Mouse (Mus musculus) hindbrain, embryonic 13.5 days (tissue): Measurements from ENCODE around the gene Ppp1r36. TPM values are rescaled to one million over a fixed set of nuclear protein-coding genes. Genes with fewer than 3 reads are reported as not detected.

Experiments
- ATAC-seq: fragments of 200-750 bp; cut with Nextera tagmentation; 2 replicates; pipeline ENCODE4 v1.8.0; 2017; ENCODE audit warnings: moderate TSS enrichment; ENCODE audit not compliant: low FRiP score
- H3K27ac ChIP-seq: fragments of 300-500 bp; sonication (generic); 2 replicates; pipeline ENCODE4 v1.5.1; 2015; ENCODE audit warnings: inconsistent platforms, mild to moderate bottlenecking, moderate library complexity
- H3K27me3 ChIP-seq: fragments of 300-500 bp; sonication (generic); 2 replicates; pipeline ENCODE4 v1.6.1; 2015; ENCODE audit warnings: mild to moderate bottlenecking, inconsistent platforms
- H3K36me3 ChIP-seq: fragments of 300-500 bp; sonication (generic); 2 replicates; pipeline ENCODE4 v1.6.1; 2015; ENCODE audit warnings: mild to moderate bottlenecking, inconsistent platforms
- H3K4me1 ChIP-seq: fragments of 300-500 bp; sonication (generic); replicated peaks from 2 replicates; pipeline ENCODE4 v1.6.1; 2015; ENCODE audit warnings: inconsistent platforms
- H3K4me2 ChIP-seq: fragments of 300-500 bp; sonication (generic); 2 replicates; pipeline ENCODE4 v1.6.1; 2015; ENCODE audit warnings: inconsistent platforms, mild to moderate bottlenecking, moderate library complexity
- H3K4me3 ChIP-seq: fragments of 300-500 bp; sonication (generic); 2 replicates; pipeline ENCODE4 v1.5.1; 2015; ENCODE audit warnings: mild to moderate bottlenecking, inconsistent platforms
- H3K9ac ChIP-seq: fragments of 300-500 bp; sonication (generic); 2 replicates; pipeline ENCODE4 v1.6.1; 2015; ENCODE audit warnings: mild to moderate bottlenecking, inconsistent platforms
- H3K9me3 ChIP-seq: fragments of 300-500 bp; sonication (generic); 2 replicates; pipeline ENCODE4 v1.6.1; 2016; ENCODE audit warnings: inconsistent platforms
- WGBS: fragments of 180-500 bp; shearing (Covaris S2); methylation state at CpG from one replicate; pipeline ENCODE4 v1.1.7; 2015; 5-methylcytosine and 5-hydroxymethylcytosine counted together
- polyA plus RNA-seq: library from polyadenylated mRNA; unstranded; fragments of >200 nt; fragmentation: Nextera tagmentation; extraction: Ambion mirVana; gene quantifications from 2 replicates; pipeline ENCODE4 v1.2.1, GENCODE M21; 2015

Ppp1r36 gene
- polyA plus RNA-seq, 1 experiment from 2014 or later: 2.2 TPM

- Histone ChIP-seq H3K9me3 (no peaks in the 10 kb centered on the region), H3K4me1 (peaks cover 14% of the 10 kb centered on the region), H3K36me3 (no peaks in the 10 kb centered on the region), H3K27ac (no peak overlapping the region), H3K27me3 (no peaks in the 10 kb centered on the region), H3K9ac (no peak overlapping the region), H3K4me3 (no peak overlapping the region), H3K4me2 (no peak overlapping the region)
- no peak for ATAC-seq
- WGBS: 35% methylated on average over 7 of the region's 7 CpGs
Observed at GRCm38 (mm10) chr12:76376649-76377048, 40.7 kb upstream of the Ppp1r36 start.

GRCm38 (mm10) chr12:76377059-76377458 is 40.3 kb upstream of the Ppp1r36 start:
- H3K4me1 ChIP-seq: peaks cover 9% of the 10 kb centered on the region
- H3K9ac ChIP-seq: no peak overlapping the region
- no peaks in the 10 kb centered on the region for H3K27me3 ChIP-seq
- ATAC-seq: no peak
- H3K36me3 ChIP-seq: no peaks in the 10 kb centered on the region
- no peak overlapping the region for H3K4me3 ChIP-seq
- no peak overlapping the region for H3K27ac ChIP-seq
- H3K9me3 ChIP-seq: no peaks in the 10 kb centered on the region
- 93% methylated on average over 6 of the region's 6 CpGs for WGBS
- H3K4me2 ChIP-seq: no peak overlapping the region

- H3K9ac ChIP-seq: no peak overlapping the region
- no peaks in the 10 kb centered on the region for H3K27me3 ChIP-seq
- WGBS: 94% methylated on average over 3 of the region's 3 CpGs
- H3K36me3 ChIP-seq: no peaks in the 10 kb centered on the region
- H3K27ac ChIP-seq: no peak overlapping the region
- H3K4me2 ChIP-seq: no peak overlapping the region
- H3K9me3 ChIP-seq: no peaks in the 10 kb centered on the region
- H3K4me1 ChIP-seq: peaks cover 3% of the 10 kb centered on the region; the same call in 1 of the 2 replicates
- H3K4me3 ChIP-seq: no peak overlapping the region
- no peak for ATAC-seq
Observed at GRCm38 (mm10) chr12:76377726-76378125, 39.6 kb upstream of the Ppp1r36 start.

- ATAC-seq: no peak
- Histone ChIP-seq H3K27me3 (no peaks in the 10 kb centered on the region), H3K4me3 (no peak overlapping the region), H3K4me2 (no peak overlapping the region), H3K27ac (no peak overlapping the region), H3K4me1 (no peaks in the 10 kb centered on the region), H3K36me3 (no peaks in the 10 kb centered on the region), H3K9ac (no peak overlapping the region), H3K9me3 (no peaks in the 10 kb centered on the region)
- 90% methylated on average over 5 of the region's 5 CpGs for WGBS
Observed at GRCm38 (mm10) chr12:76378556-76378955, 38.8 kb upstream of the Ppp1r36 start.

GRCm38 (mm10) chr12:76380151-76380550 is 37.2 kb upstream of the Ppp1r36 start:
- 92% methylated on average over 7 of the region's 7 CpGs for WGBS
- Histone ChIP-seq H3K36me3 (peaks cover 1% of the 10 kb centered on the region; the same call in 1 of the 2 replicates), H3K4me3 (no peak overlapping the region), H3K4me1 (no peaks in the 10 kb centered on the region), H3K9ac (no peak overlapping the region), H3K27ac (no peak overlapping the region), H3K4me2 (no peak overlapping the region), H3K9me3 (no peaks in the 10 kb centered on the region), H3K27me3 (no peaks in the 10 kb centered on the region)
- ATAC-seq: no peak

- Histone ChIP-seq H3K36me3 (peaks cover 21% of the 10 kb centered on the region), H3K4me2 (no peak overlapping the region), H3K27ac (no peak overlapping the region), H3K27me3 (no peaks in the 10 kb centered on the region), H3K9me3 (no peaks in the 10 kb centered on the region), H3K4me3 (no peak overlapping the region), H3K4me1 (no peaks in the 10 kb centered on the region), H3K9ac (no peak overlapping the region)
- no peak for ATAC-seq
- 96% methylated on average over 8 of the region's 8 CpGs for WGBS
Observed at GRCm38 (mm10) chr12:76385342-76385741, 32.0 kb upstream of the Ppp1r36 start.

GRCm38 (mm10) chr12:76388794-76389193 is 28.5 kb upstream of the Ppp1r36 start:
- no peak for ATAC-seq
- 61% methylated on average over 11 of the region's 11 CpGs for WGBS
- no peak overlapping the region for H3K4me3 ChIP-seq

GRCm38 (mm10) chr12:76391595-76392271 is 25.6 kb upstream of the Ppp1r36 start:
- no peak overlapping the region for H3K4me2 ChIP-seq
- WGBS: 76% methylated on average over 3 of the region's 3 CpGs
- no peak for ATAC-seq

More at GRCm38 (mm10) chr12:76388794-76389193, 28.5 kb upstream of the Ppp1r36 start:
- peaks cover 21% of the 10 kb centered on the region for H3K36me3 ChIP-seq
- H3K4me2 ChIP-seq: no peak overlapping the region
- H3K4me1 ChIP-seq: no peaks in the 10 kb centered on the region
- H3K9me3 ChIP-seq: no peaks in the 10 kb centered on the region
- H3K9ac ChIP-seq: no peak overlapping the region
- H3K27ac ChIP-seq: no peak overlapping the region
- no peaks in the 10 kb centered on the region for H3K27me3 ChIP-seq

GRCm38 (mm10) chr12:76392979-76393378 is 24.4 kb upstream of the Ppp1r36 start:
- Histone ChIP-seq H3K9ac (no peak overlapping the region), H3K4me1 (no peaks in the 10 kb centered on the region), H3K4me3 (no peak overlapping the region), H3K27ac (no peak overlapping the region), H3K27me3 (no peaks in the 10 kb centered on the region), H3K4me2 (no peak overlapping the region), H3K36me3 (no peaks in the 10 kb centered on the region), H3K9me3 (no peaks in the 10 kb centered on the region)
- no peak for ATAC-seq
- WGBS: 83% methylated on average over 5 of the region's 5 CpGs

More at GRCm38 (mm10) chr12:76391595-76392271, 25.6 kb upstream of the Ppp1r36 start:
- H3K27ac ChIP-seq: no peak overlapping the region
- H3K27me3 ChIP-seq: no peaks in the 10 kb centered on the region
- peaks cover 5% of the 10 kb centered on the region for H3K36me3 ChIP-seq
- no peaks in the 10 kb centered on the region for H3K4me1 ChIP-seq
- H3K9me3 ChIP-seq: no peaks in the 10 kb centered on the region
- no peak overlapping the region for H3K4me3 ChIP-seq
- no peak overlapping the region for H3K9ac ChIP-seq

- Histone ChIP-seq H3K4me1 (no peaks in the 10 kb centered on the region), H3K4me3 (no peak overlapping the region), H3K9ac (no peak overlapping the region), H3K9me3 (no peaks in the 10 kb centered on the region), H3K4me2 (no peak overlapping the region), H3K36me3 (no peaks in the 10 kb centered on the region), H3K27ac (no peak overlapping the region), H3K27me3 (peaks cover 9% of the 10 kb centered on the region)
- 92% methylated on average over 5 of the region's 5 CpGs for WGBS
- ATAC-seq: no peak
Observed at GRCm38 (mm10) chr12:76397281-76397680, 20.1 kb upstream of the Ppp1r36 start.

GRCm38 (mm10) chr12:76401674-76402073 is 15.7 kb upstream of the Ppp1r36 start:
- Histone ChIP-seq H3K9ac (no peak overlapping the region), H3K36me3 (no peaks in the 10 kb centered on the region), H3K4me1 (peaks cover 26% of the 10 kb centered on the region), H3K27ac (no peak overlapping the region), H3K4me2 (no peak overlapping the region), H3K9me3 (no peaks in the 10 kb centered on the region), H3K27me3 (peaks cover 40% of the 10 kb centered on the region), H3K4me3 (no peak overlapping the region)
- 55% methylated on average over 3 of the region's 3 CpGs for WGBS
- no peak for ATAC-seq

GRCm38 (mm10) chr12:76402991-76403885 is 14.1 kb upstream of the Ppp1r36 start:
- WGBS: under 1% methylated on average over 47 of the region's 54 CpGs
- Histone ChIP-seq H3K27me3 (peaks cover 53% of the 10 kb centered on the region), H3K4me1 (peaks cover 26% of the 10 kb centered on the region), H3K9me3 (no peaks in the 10 kb centered on the region), H3K36me3 (no peaks in the 10 kb centered on the region), H3K4me3 (peak overlapping the region; percentile 68), H3K9ac (peak overlapping the region; percentile 72), H3K4me2 (peak overlapping the region; percentile 79), H3K27ac (peak overlapping the region; percentile 89)
- ATAC-seq: peak; percentile 92
